Mouse (Mus musculus): Measurements from ENCODE around the gene Gtpbp8. TPM values are rescaled to one million over a fixed set of nuclear protein-coding genes. Genes with fewer than 3 reads are reported as not detected.

The Gtpbp8 gene
- polyA plus RNA-seq, 1 experiment from 2014 or later, result 26.3 TPM

DNA sequence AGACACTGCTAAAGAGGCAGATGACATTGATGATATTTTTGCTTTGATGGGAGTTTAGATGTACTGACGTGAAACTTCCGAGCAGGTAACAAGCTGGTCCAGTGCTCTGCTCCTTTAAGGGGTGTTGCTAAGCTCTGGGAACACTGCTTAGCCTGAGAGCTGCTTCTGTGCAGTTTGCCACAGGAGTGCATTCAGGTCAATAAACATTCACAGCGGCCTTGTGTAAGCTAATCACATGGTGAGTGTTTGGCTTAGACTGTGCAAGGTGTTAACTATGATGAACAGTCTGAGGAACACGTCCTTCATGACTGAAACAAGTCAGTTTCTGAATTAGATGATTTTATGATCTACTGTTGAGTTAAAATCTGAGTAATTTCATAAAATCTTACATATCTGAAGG is 10.0 kb downstream of the Gtpbp8 start:
- Histone ChIP-seq H3K4me2 (ENCODE audit: low read depth, low read length) (no peak overlapping the region), H3K27ac (ENCODE audit: low read length) (no peak overlapping the region), H3K27me3 (ENCODE audit: control insufficient read depth, insufficient read depth, low read length) (no peaks in the 10 kb centered on the region), H3K9ac (ENCODE audit: low read length) (no peak overlapping the region), H3K4me3 (replicated peaks; ENCODE audit: low read length) (no peak overlapping the region), H3K4me1 (ENCODE audit: control insufficient read depth, insufficient read depth, low read length) (no peaks in the 10 kb centered on the region), H3K36me3 (ENCODE audit: control insufficient read depth, insufficient read depth, low read length) (peaks cover 41% of the 10 kb centered on the region), H3K9me3 (replicated peaks; ENCODE audit: control insufficient read depth, low read length) (no peaks in the 10 kb centered on the region)
- ATAC-seq (ENCODE audit: insufficient read depth, low FRiP score), result no peak
- 75% methylated on average over 4 of the region's 4 CpGs for WGBS

GRCm38 (mm10) chr16:44735676-44736075 is 10.5 kb downstream of the Gtpbp8 start:
- H3K9me3 ChIP-seq (replicated peaks; ENCODE audit: control insufficient read depth, low read length), result no peaks in the 10 kb centered on the region
- H3K36me3 ChIP-seq (ENCODE audit: control insufficient read depth, insufficient read depth, low read length), result peaks cover 45% of the 10 kb centered on the region
- H3K27me3 ChIP-seq (ENCODE audit: control insufficient read depth, insufficient read depth, low read length), result no peaks in the 10 kb centered on the region
- no peak overlapping the region for H3K4me2 ChIP-seq (ENCODE audit: low read depth, low read length)
- H3K4me1 ChIP-seq (ENCODE audit: control insufficient read depth, insufficient read depth, low read length), result no peaks in the 10 kb centered on the region
- no peak overlapping the region for H3K9ac ChIP-seq (ENCODE audit: low read length)
- no peak for ATAC-seq (ENCODE audit: insufficient read depth, low FRiP score)
- H3K4me3 ChIP-seq (replicated peaks; ENCODE audit: low read length), result no peak overlapping the region
- whole genome bisulfite sequencing, result 87% methylated on average over 5 of the region's 5 CpGs
- H3K27ac ChIP-seq (ENCODE audit: low read length), result no peak overlapping the region

DNA sequence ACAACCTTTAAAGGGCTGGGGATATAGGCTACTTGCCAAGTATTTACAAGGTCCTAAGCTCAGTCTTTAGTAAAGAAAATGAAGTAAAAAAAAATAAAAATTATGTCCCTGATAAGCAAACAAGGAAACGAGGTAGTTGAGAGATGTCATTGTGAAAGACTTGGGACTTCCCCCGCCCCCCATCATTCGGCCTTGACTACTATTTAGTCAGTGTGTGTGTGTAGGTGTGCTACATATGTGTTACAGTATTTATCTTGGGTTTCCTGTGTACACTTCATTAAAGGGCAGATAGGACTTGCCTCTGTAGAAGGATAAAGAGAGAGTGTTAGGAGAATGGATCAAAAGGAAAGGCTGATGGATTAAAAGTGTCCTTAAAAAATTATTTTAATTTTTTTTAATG is 12.1 kb downstream of the Gtpbp8 start:
- Histone ChIP-seq H3K9ac (ENCODE audit: low read length) (no peak overlapping the region), H3K27me3 (ENCODE audit: control insufficient read depth, insufficient read depth, low read length) (no peaks in the 10 kb centered on the region), H3K4me1 (ENCODE audit: control insufficient read depth, insufficient read depth, low read length) (no peaks in the 10 kb centered on the region), H3K4me3 (replicated peaks; ENCODE audit: low read length) (no peak overlapping the region), H3K4me2 (ENCODE audit: low read depth, low read length) (no peak overlapping the region), H3K9me3 (replicated peaks; ENCODE audit: control insufficient read depth, low read length) (no peaks in the 10 kb centered on the region), H3K36me3 (ENCODE audit: control insufficient read depth, insufficient read depth, low read length) (peaks cover 51% of the 10 kb centered on the region), H3K27ac (ENCODE audit: low read length) (no peak overlapping the region)
- WGBS, result 76% methylated on average over 3 of the region's 3 CpGs
- ATAC-seq (ENCODE audit: insufficient read depth, low FRiP score), result no peak

GRCm38 (mm10) chr16:44727525-44727924 is 18.6 kb downstream of the Gtpbp8 start:
- Histone ChIP-seq H3K27me3 (ENCODE audit: control insufficient read depth, insufficient read depth, low read length) (no peaks in the 10 kb centered on the region), H3K27ac (ENCODE audit: low read length) (no peak overlapping the region), H3K4me1 (ENCODE audit: control insufficient read depth, insufficient read depth, low read length) (peaks cover 7% of the 10 kb centered on the region), H3K9ac (ENCODE audit: low read length) (no peak overlapping the region), H3K4me2 (ENCODE audit: low read depth, low read length) (no peak overlapping the region), H3K9me3 (replicated peaks; ENCODE audit: control insufficient read depth, low read length) (no peaks in the 10 kb centered on the region), H3K36me3 (ENCODE audit: control insufficient read depth, insufficient read depth, low read length) (peaks cover 26% of the 10 kb centered on the region), H3K4me3 (replicated peaks; ENCODE audit: low read length) (no peak overlapping the region)
- 91% methylated on average over 3 of the region's 3 CpGs for WGBS
- no peak for ATAC-seq (ENCODE audit: insufficient read depth, low FRiP score)

DNA sequence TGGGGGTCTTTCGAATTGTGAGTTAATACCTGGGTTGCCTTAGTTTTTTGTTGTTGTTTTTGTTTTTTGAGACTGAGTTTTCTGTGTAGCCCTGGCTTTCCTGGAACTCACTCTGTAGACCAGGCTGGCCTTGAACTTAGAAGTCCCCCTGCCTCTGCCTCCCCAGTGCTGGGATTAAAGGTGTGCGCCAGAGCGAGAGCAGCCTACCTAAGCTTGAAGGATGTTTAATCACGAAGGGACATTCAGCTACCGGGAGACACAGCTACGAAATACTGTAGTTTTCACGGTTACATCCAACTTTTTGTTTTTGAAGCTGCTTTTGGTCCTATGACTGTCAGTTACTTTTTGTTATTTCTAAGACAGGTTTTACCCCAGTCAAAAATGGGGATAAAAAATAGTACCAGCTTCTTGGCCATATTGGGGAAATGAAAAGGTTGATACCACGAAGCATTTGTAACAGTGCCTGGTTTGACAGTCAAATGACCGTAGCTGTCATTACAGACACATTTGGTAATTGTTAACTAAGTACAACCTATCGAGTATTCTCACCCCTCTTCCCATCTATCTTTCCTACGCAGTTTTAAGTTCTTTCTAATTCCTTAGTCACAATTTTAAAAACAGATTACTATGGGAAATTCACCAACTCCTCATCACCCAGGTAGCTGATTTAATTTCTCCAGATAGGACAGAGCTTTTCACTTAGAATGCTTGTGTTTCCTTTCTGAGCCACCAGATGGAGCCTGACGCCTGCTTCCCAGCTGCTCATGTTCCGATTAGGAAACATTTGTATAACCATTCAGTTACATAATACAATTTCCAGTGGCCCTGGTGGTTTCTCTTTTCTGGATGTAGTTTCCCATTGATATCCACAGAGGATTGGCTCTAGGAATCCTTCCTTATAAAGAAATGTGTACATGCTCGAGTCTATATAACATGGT is 20.6 kb downstream of the Gtpbp8 start:
- Histone ChIP-seq H3K27me3 (ENCODE audit: control insufficient read depth, insufficient read depth, low read length) (no peaks in the 10 kb centered on the region), H3K4me2 (ENCODE audit: low read depth, low read length) (peak overlapping the region; percentile 84), H3K4me1 (ENCODE audit: control insufficient read depth, insufficient read depth, low read length) (peaks cover 7% of the 10 kb centered on the region), H3K4me3 (replicated peaks; ENCODE audit: low read length) (peak overlapping the region; percentile 73), H3K27ac (ENCODE audit: low read length) (0 out of 2 replicates have a peak overlapping the region, but pooled peaks have one; percentile 92), H3K9ac (ENCODE audit: low read length) (peak overlapping the region; percentile 98), H3K36me3 (ENCODE audit: control insufficient read depth, insufficient read depth, low read length) (0 out of 2 replicates have a peak, but pooled peaks cover 8% of the 10 kb centered on the region), H3K9me3 (replicated peaks; ENCODE audit: control insufficient read depth, low read length) (no peaks in the 10 kb centered on the region)
- 38% methylated on average over 14 of the region's 14 CpGs for WGBS
- ATAC-seq (ENCODE audit: insufficient read depth, low FRiP score), result no peak

GRCm38 (mm10) chr16:44724847-44725246 is 21.3 kb downstream of the Gtpbp8 start:
- Histone ChIP-seq H3K27ac (ENCODE audit: low read length) (peak overlapping the region; percentile 92), H3K36me3 (ENCODE audit: control insufficient read depth, insufficient read depth, low read length) (0 out of 2 replicates have a peak, but pooled peaks cover 8% of the 10 kb centered on the region), H3K4me3 (replicated peaks; ENCODE audit: low read length) (peak overlapping the region; percentile 73), H3K4me2 (ENCODE audit: low read depth, low read length) (peak overlapping the region; percentile 84), H3K4me1 (ENCODE audit: control insufficient read depth, insufficient read depth, low read length) (peaks cover 9% of the 10 kb centered on the region), H3K9ac (ENCODE audit: low read length) (peak overlapping the region; percentile 98), H3K27me3 (ENCODE audit: control insufficient read depth, insufficient read depth, low read length) (no peaks in the 10 kb centered on the region), H3K9me3 (replicated peaks; ENCODE audit: control insufficient read depth, low read length) (no peaks in the 10 kb centered on the region)
- under 1% methylated on average over 14 of the region's 14 CpGs for WGBS
- peak; percentile 15 for ATAC-seq (ENCODE audit: insufficient read depth, low FRiP score)

GRCm38 (mm10) chr16:44724083-44724787 is 21.9 kb downstream of the Gtpbp8 start, which contains the start of gene Nepro:
Gene Nepro, plus strand, starts transcription at chr16:44724301.
- Histone ChIP-seq H3K9me3 (replicated peaks; ENCODE audit: control insufficient read depth, low read length) (no peaks in the 10 kb centered on the region), H3K4me3 (replicated peaks; ENCODE audit: low read length) (peak within 1 kb of the TSS; percentile 73), H3K4me1 (ENCODE audit: control insufficient read depth, insufficient read depth, low read length) (peaks cover 10% of the 10 kb centered on the region), H3K27me3 (ENCODE audit: control insufficient read depth, insufficient read depth, low read length) (no peaks in the 10 kb centered on the region), H3K9ac (ENCODE audit: low read length) (peak within 1 kb of the TSS; percentile 98), H3K27ac (ENCODE audit: low read length) (peak within 1 kb of the TSS; percentile 92), H3K36me3 (ENCODE audit: control insufficient read depth, insufficient read depth, low read length) (0 out of 2 replicates have a peak, but pooled peaks cover 5% of the 10 kb centered on the region), H3K4me2 (ENCODE audit: low read depth, low read length) (peak within 1 kb of the TSS; percentile 84)
- WGBS, result under 1% methylated on average over 64 of the region's 64 CpGs
- ATAC-seq (ENCODE audit: insufficient read depth, low FRiP score), result peak; percentile 99

DNA sequence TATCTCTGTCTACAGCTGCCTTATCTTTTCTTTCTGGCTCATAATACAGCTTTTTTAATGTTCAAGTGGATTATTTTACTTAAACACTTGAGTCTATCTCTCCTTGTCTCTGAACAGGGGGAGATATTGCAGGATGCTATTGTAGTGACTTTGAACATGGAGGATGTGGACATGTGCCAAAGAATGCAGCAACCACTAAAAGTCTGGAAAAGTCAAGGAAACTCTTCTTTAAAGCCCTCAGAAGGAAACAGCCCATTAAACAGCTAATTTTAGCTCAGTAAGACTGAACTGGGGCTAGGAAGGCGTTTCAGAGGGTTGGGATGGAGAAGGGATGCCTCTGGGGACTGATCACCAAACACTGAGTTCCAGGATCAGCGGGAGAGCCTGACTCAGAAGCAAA is 23.5 kb downstream of the Gtpbp8 start:
- ATAC-seq (ENCODE audit: insufficient read depth, low FRiP score), result no peak
- H3K9me3 ChIP-seq (replicated peaks; ENCODE audit: control insufficient read depth, low read length), result no peaks in the 10 kb centered on the region
- no peaks in the 10 kb centered on the region for H3K27me3 ChIP-seq (ENCODE audit: control insufficient read depth, insufficient read depth, low read length)
- no peaks in the 10 kb centered on the region for H3K36me3 ChIP-seq (ENCODE audit: control insufficient read depth, insufficient read depth, low read length)
- peaks cover 10% of the 10 kb centered on the region for H3K4me1 ChIP-seq (ENCODE audit: control insufficient read depth, insufficient read depth, low read length)
- no peak overlapping the region for H3K4me3 ChIP-seq (replicated peaks; ENCODE audit: low read length)
- 81% methylated on average over 2 of the region's 2 CpGs for WGBS
- H3K9ac ChIP-seq (ENCODE audit: low read length), result no peak overlapping the region
- no peak overlapping the region for H3K27ac ChIP-seq (ENCODE audit: low read length)
- H3K4me2 ChIP-seq (ENCODE audit: low read depth, low read length), result no peak overlapping the region

DNA sequence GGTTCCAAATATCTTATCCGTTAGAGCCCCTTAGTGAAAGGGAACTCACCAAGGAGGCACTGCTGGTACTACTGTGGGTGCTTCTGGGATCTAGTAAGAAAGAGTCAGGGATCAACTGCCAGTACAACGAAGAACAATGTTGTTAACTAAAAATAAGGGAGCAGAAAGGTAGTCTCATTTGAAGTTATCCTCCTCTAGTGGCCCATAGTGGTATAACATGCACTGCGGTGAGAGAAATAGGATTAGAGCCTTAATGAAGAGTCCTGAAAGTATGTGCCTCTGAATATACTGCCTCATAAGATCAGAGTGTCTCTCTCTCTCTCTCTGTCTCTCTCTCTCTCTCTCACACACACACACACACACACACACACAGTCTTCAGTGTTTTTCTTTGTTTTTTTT is 25.6 kb downstream of the Gtpbp8 start:
- Histone ChIP-seq H3K9me3 (replicated peaks; ENCODE audit: control insufficient read depth, low read length) (no peaks in the 10 kb centered on the region), H3K9ac (ENCODE audit: low read length) (no peak overlapping the region), H3K36me3 (ENCODE audit: control insufficient read depth, insufficient read depth, low read length) (no peaks in the 10 kb centered on the region), H3K27ac (ENCODE audit: low read length) (no peak overlapping the region), H3K4me2 (ENCODE audit: low read depth, low read length) (no peak overlapping the region), H3K4me1 (ENCODE audit: control insufficient read depth, insufficient read depth, low read length) (peaks cover 3% of the 10 kb centered on the region; the same call in 1 of the 2 replicates), H3K27me3 (ENCODE audit: control insufficient read depth, insufficient read depth, low read length) (no peaks in the 10 kb centered on the region), H3K4me3 (replicated peaks; ENCODE audit: low read length) (no peak overlapping the region)
- no peak for ATAC-seq (ENCODE audit: insufficient read depth, low FRiP score)
- 76% methylated on average over 3 of the region's 3 CpGs for WGBS
